Mouse (Mus musculus): ENCODE results near the gene Cdkn1c. TPM values are rescaled to one million over a fixed set of nuclear protein-coding genes. Genes with fewer than 3 reads are reported as not detected.
A peak's percentile ranks its signal among the peaks of the same experiment; 100 is the strongest.

Cdkn1c gene
- 10 to 100 TPM; 30.8 to 44.2 TPM for total RNA-seq (2021)

- peak; percentile 88 for DNase-seq
- intact Hi-C loops (cut with DNase I), result loop anchor here (1.0 to 5.0 kb wide), 4 partner anchors 53 to 164 kb away; no protein-coding TSS in a partner anchor
Observed at GRCm38 (mm10) chr7:143460874-143461273, at the start of gene Cdkn1c. Cdkn1c (minus strand) TSS chr7:143461050.

GRCm38 (mm10) chr7:143509566-143509965, 48.7 kb upstream of the Cdkn1c start:
- no peak for DNase-seq
- intact Hi-C loops (cut with DNase I), result loop anchor here (5.0 kb wide), 1 partner anchor 37 kb away; the partner anchor contains the start of gene Slc22a18

GRCm38 (mm10) chr7:143506675-143507074, 45.8 kb upstream of the Cdkn1c start:
- DNase-seq, result peak; percentile 43 to 65
- intact Hi-C loops (cut with DNase I), result loop anchor here (1.0 to 5.0 kb wide), 2 partner anchors 26 to 34 kb away; partner anchors contain the start of gene Slc22a18

DNA sequence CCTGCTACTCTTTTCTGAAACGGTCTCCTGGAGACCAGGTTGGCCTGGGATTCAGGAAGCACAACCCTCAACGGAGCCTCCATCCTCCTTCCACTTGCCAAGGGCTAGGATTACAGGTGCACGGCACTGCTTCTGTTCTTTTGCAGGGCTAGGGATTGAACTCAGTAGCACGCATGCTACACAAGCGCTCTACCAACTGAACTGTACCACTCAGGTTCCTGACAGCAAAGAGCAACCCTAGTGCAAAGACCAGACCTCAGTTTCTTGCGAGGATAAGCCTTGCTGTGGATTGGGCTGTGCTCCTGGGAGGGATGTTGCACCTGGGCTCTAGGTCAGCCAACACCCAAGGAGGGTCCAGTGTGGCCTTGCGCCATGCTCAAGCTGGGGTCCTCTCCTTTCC, 45.4 kb upstream of the Cdkn1c start:
- intact Hi-C loops (cut with DNase I), result loop anchor here (1.0 to 5.0 kb wide), 2 partner anchors 26 to 34 kb away; partner anchors contain the start of gene Slc22a18
- DNase-seq, result no peak

DNA sequence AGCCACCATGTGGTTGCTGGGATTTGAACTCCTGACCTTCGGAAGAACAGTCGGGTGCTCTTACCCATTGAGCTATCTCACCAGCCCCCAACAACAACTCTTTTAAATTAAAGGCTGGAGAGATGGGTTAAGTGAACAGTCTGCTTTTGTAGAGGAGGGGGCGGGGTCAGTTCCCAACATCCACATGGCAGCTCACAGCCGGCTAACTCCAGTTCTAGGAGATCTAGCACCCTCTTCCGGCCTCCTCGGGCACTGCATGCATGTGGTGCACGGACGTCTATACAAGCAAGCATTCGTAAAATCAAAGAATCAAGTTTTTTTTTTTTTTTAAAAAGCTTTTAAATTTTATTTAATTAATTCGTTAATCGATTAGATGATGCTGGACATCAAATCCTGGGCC, 45.0 kb upstream of the Cdkn1c start:
- DNase-seq, result peak; percentile 69 to 85
- intact Hi-C loops (cut with DNase I), result loop anchor here (1.0 to 5.0 kb wide), 2 partner anchors 26 to 34 kb away; partner anchors contain the start of gene Slc22a18

- intact Hi-C loops (cut with DNase I), result loop anchor here (5.0 kb wide), 1 partner anchor 33 kb away; the partner anchor contains the start of gene Slc22a18
- DNase-seq, result no peak
Observed at GRCm38 (mm10) chr7:143505411-143505810, 44.6 kb upstream of the Cdkn1c start.

DNA sequence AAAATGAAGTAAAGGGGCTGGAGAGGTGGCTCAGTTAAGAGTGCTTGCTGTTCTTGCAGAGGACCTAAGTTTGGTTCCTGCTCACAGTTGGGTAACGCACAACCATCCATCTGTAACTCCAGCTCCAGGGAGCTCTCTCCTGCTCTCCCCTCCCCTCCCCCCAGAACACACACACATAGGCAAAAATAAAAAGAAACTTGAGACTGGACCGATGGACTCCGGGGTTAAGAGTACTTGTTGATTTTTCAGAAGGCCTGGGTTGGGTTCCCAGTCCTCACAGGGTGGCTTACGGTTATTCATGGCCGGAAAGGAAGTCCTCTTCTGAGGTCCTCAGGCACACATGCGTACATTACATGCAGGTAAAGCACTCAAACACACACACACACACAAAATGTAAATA, 43.1 kb upstream of the Cdkn1c start:
- no peak for DNase-seq
- intact Hi-C loops (cut with DNase I), result no loop called here

GRCm38 (mm10) chr7:143502418-143503200, 41.8 kb upstream of the Cdkn1c start, which contains the start of gene Phlda2:
Phlda2 (minus strand) TSS chr7:143503150.
- DNase-seq, result peak in 1 of 2 experiments; percentile 22
- intact Hi-C loops (cut with DNase I), result no loop called here

DNA sequence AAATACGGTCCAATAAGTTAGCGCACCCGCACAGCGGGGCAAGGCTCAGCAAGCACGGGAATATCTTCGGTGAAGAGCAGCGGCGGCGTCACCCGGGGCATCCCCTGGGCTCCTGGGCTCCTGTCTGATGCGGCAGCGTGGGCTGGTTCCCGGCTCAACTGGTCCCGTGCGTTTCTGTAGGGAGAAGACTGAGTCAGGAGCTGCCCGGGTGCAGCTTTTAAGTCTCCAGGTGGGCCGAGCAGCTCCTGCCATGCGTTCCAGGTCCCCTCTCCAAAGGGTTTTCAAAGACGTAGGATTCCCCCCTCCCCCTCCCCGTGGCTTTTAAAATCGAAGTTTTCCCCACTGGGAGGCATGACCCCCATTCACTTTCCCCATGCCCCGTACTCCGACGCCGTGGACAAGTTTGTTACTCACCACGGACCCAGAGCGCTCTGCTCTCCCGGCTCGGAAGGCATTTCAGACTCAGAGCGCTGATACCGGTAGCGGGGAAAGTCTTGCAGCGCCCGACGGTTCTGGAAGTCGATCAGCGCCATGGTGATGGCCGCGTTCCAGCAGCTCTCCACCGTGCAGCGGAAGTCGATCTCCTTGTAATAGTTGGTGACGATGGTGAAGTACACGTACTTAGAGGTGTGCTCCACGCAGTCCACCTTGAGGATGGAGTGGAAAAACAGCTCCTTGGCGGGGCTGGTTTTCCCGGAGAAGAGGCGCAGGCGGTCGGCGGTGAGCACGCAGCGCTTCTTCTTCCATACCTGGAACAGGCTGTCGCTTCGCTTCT, 41.0 kb upstream of the Cdkn1c start:
- DNase-seq, result peak; percentile 48 to 61
- intact Hi-C loops (cut with DNase I), result no loop called here

DNA sequence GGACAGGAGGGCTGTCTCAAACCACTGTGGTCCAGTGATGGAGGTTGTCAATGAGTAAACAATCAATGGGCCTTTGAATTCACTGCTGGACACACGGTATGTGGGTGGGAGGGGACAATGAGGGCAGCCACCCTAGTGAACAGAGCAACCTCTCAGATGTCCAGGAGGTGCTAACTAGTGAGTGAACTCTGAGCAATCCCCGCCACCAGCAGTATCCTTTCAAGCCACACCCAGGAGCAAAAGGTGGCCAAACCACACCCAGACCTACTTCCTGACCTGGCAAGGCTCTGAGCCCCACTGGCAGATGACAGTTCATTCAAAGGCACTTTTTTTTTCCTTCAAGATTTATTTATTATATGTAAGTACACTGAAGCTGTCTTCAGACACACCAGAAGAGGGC, 40.1 kb upstream of the Cdkn1c start:
- DNase-seq, result no peak
- intact Hi-C loops (cut with DNase I), result no loop called here

- no peak for DNase-seq
- intact Hi-C loops (cut with DNase I), result no loop called here
Observed at GRCm38 (mm10) chr7:143498584-143498983, 37.7 kb upstream of the Cdkn1c start.

- intact Hi-C loops (cut with DNase I), result no loop called here
- DNase-seq, result no peak
Observed at GRCm38 (mm10) chr7:143495104-143495961, 34.5 kb upstream of the Cdkn1c start.

- no peak for DNase-seq
- intact Hi-C loops (cut with DNase I), result no loop called here
Observed at GRCm38 (mm10) chr7:143493616-143494126, 32.8 kb upstream of the Cdkn1c start.

GRCm38 (mm10) chr7:143489735-143490134, 28.9 kb upstream of the Cdkn1c start:
- intact Hi-C loops (cut with DNase I), result no loop called here
- no peak for DNase-seq

DNA sequence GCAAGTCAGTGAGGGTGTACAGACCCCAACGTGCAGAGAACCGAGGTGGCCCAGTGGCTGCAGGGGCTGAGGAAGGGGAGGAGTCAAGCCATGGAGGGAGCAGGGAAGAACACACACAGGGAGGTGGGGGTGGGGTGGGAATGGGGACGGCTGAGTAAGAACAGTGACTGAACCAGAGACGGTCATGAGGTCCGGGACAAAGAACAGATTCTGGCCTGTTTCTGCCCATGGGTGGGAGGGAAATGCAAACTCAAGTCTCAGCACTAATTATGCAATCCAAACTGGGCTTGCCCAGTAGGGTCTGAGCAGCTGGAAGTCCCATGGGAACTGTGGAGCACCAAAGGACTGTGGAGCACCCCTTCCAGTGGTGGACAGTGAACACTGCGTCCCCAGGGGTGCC, 21.7 kb upstream of the Cdkn1c start:
- no peak for DNase-seq
- intact Hi-C loops (cut with DNase I), result loop anchor here (5.0 kb wide), 1 partner anchor 280 kb away; no protein-coding TSS in a partner anchor

DNA sequence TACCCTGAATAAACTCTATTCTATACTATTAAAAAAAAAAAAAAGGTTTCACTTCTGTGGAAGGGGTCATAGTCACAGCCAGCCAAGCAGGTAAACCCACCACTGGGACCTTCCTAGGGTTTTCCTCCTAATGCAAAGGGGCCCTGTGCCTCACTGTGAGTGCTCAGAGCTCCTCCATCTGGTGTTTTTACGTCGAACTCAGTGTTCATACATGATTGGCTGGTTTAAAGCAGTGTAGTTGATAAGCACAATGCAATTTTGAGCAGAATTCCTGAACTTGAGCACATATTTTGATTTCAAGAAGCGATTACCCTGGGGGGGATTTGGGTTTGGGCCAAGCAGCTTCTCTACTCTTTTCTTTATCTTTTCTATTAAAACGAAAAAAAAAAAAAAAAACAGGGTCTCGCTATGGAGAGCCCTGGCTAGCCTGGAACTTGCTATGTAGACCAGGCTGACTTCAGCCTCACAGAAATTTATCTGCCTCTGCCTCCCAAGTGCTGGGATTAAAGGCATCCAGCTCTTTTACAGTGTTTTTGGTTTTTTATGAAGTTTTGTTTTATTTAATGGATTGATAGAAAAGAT, 21.0 kb upstream of the Cdkn1c start:
- no peak for DNase-seq
- intact Hi-C loops (cut with DNase I), result loop anchor here (5.0 kb wide), 1 partner anchor 280 kb away; no protein-coding TSS in a partner anchor

- intact Hi-C loops (cut with DNase I), result loop anchor here (1.0 to 5.0 kb wide), 2 partner anchors 26 to 282 kb away; no protein-coding TSS in a partner anchor
- DNase-seq, result peak; percentile 65 to 78
Observed at GRCm38 (mm10) chr7:143480498-143480897, 19.6 kb upstream of the Cdkn1c start.

DNA sequence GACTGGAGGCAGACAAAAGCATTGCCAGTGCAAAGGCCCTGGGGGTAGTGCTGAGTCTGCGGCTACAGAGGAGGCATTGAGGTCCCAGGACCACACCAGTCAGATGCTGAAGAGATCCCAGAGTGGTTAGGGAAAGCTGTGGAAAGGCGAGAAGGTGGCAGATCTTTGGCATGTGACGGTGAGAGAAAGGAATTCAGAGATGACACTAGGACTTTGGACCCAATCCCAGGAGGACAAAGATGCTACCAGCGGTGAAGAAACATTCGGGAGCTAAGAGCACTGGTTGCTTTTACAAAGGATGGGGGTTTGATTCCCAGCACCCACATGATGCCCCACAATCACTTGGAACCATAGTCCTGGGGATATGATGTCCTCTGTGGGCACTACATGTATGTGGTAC, 16.9 kb upstream of the Cdkn1c start:
- no peak for DNase-seq
- intact Hi-C loops (cut with DNase I), result no loop called here

- intact Hi-C loops (cut with DNase I), result no loop called here
Observed at GRCm38 (mm10) chr7:143476702-143477335, 16.0 kb upstream of the Cdkn1c start.

More at GRCm38 (mm10) chr7:143476702-143477335, 16.0 kb upstream of the Cdkn1c start:
- no peak for DNase-seq

Data from heart, postnatal 36 days (tissue).